Mouse (Mus musculus): ENCODE results near the gene Tnfaip2. TPM values are rescaled to one million over a fixed set of nuclear protein-coding genes. Genes with fewer than 3 reads are reported as not detected.

Tnfaip2 gene
- polyA plus RNA-seq, 1 experiment from 2014 or later = 77.2 TPM

DNA sequence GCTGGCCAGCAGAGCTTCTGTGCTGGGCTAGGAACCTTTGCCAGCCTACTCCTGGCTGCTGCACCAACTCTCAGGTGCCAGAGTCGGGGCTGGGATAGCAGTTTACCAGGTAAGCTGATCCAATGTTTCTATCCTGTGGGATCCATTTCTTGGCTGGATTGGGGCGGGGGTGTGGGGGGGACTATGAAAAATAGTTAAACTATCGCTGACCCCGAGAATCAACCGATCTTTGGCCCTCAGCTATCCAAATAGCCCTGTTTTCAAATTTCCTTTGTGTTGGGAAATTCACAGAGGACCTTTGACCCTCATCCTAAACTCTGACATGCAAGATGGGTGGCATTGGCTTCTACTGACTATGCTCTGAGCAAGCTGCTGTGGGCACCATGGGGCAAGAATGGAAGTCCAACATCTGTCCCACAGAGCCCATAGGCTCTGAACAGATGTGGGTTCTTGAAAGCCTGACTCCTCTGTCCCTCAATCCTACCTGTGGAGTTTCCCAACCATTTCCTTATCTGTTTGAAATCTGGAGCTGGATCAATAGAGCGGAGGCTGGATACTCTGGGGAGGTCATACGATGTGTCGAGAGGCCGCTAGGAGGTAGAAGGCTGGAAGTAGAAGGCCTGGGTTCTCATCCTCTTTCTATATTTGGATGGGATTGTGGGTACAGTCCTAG, 1.4 kb upstream of the Tnfaip2 start:
- WGBS (ENCODE audit: insufficient replicate concordance) = 78% methylated on average over 9 of the region's 9 CpGs
- H3K27ac ChIP-seq (ENCODE audit: low read length) = peak overlapping the region; percentile 99
- no peaks in the 10 kb centered on the region for H3K9me3 ChIP-seq (replicated peaks; ENCODE audit: control insufficient read depth, low read length)
- H3K4me2 ChIP-seq (ENCODE audit: low read depth, low read length) = 0 out of 2 replicates have a peak overlapping the region, but pooled peaks have one; percentile 5
- H3K27me3 ChIP-seq (ENCODE audit: control insufficient read depth, insufficient read depth, low read depth, low read length) = no peaks in the 10 kb centered on the region
- H3K4me1 ChIP-seq (ENCODE audit: control insufficient read depth, low read depth, low read length) = peaks cover 68% of the 10 kb centered on the region
- H3K4me3 ChIP-seq (ENCODE audit: low read depth, low read length) = no peak overlapping the region
- no peak for ATAC-seq (ENCODE audit: low read depth)
- peaks cover 13% of the 10 kb centered on the region for H3K36me3 ChIP-seq (ENCODE audit: control insufficient read depth, insufficient read depth)
- no peak overlapping the region for H3K9ac ChIP-seq (ENCODE audit: low read depth, low read length)

DNA sequence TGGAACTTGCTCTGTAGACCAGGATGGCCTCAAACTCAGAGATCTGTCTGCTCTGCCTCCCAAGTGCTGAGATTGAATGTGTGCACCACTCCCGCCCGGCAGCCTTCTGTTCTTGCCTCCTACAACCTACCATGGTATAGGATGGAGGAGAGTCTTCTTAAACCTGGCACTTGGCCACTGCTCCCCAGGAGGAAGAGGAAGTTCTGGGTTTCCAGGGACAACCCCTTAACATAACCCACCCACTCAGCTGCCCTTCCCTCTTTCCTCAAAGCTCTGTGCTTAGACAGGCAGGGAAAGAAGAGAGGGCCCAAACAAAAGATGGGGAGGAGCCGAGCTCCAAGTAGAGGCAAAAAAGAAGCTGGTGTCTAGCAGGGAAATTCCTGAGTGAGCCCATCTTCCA, 746 bp upstream of the Tnfaip2 start:
- WGBS (ENCODE audit: insufficient replicate concordance) = 59% methylated on average over 3 of the region's 3 CpGs
- Histone ChIP-seq H3K27me3 (ENCODE audit: control insufficient read depth, insufficient read depth, low read depth, low read length) (no peaks in the 10 kb centered on the region), H3K36me3 (ENCODE audit: control insufficient read depth, insufficient read depth) (peaks cover 20% of the 10 kb centered on the region), H3K9me3 (replicated peaks; ENCODE audit: control insufficient read depth, low read length) (no peaks in the 10 kb centered on the region), H3K9ac (ENCODE audit: low read depth, low read length) (peak overlapping the region; percentile 89), H3K4me1 (ENCODE audit: control insufficient read depth, low read depth, low read length) (peaks cover 68% of the 10 kb centered on the region), H3K27ac (ENCODE audit: low read length) (peak overlapping the region; percentile 99), H3K4me3 (ENCODE audit: low read depth, low read length) (no peak overlapping the region), H3K4me2 (ENCODE audit: low read depth, low read length) (peak overlapping the region; percentile 91; the same call in 1 of the 2 replicates)
- no peak for ATAC-seq (ENCODE audit: low read depth)

DNA sequence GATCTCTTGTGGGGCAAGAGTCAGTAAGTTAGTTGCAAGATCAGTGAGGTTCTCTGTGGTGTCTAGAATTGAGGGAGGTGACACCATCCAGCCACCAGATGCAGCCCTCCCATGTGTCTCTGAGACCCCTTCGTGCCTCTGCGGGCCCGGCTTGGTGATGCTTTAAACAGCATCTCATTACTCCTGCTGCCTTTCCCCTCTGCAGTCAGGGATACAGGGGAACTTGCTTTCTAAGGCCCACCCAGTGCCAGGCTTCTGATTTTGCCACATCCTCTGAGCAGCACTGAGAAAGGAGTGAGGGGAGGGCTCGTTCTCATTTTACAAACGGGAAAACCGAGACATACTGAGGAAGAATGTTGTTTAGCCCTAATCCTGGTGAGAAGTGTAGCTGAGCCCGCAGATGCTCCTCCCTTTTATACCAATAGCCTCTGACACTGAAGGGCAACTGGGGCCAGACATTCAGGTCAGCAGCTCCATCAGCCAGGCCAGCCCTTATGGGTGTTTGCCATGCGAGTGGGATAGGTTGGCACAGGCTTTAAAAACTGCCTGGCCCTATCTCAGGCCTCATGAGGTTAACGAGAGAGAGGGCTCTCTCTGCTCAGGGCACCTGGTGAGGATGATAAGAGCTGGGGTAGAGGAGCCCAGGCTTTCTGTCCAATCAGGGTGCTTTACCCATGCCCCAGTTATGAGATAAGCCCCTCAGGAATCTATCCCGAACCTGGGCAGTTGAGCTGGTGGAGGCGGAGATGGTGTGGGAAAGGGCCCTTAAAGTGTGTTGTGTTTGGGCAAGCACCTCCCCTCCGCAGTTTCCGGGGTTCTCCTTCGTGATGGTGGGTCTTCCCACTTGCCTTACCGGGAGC, 972 bp downstream of the Tnfaip2 start:
- peaks cover 37% of the 10 kb centered on the region for H3K36me3 ChIP-seq (ENCODE audit: control insufficient read depth, insufficient read depth)
- H3K4me2 ChIP-seq (ENCODE audit: low read depth, low read length) = peak overlapping the region; percentile 91
- peak overlapping the region; percentile 81 for H3K4me3 ChIP-seq (ENCODE audit: low read depth, low read length)
- peaks cover 57% of the 10 kb centered on the region for H3K4me1 ChIP-seq (ENCODE audit: control insufficient read depth, low read depth, low read length)
- H3K9me3 ChIP-seq (replicated peaks; ENCODE audit: control insufficient read depth, low read length) = no peaks in the 10 kb centered on the region
- peak overlapping the region; percentile 99 for H3K27ac ChIP-seq (ENCODE audit: low read length)
- no peaks in the 10 kb centered on the region for H3K27me3 ChIP-seq (ENCODE audit: control insufficient read depth, insufficient read depth, low read depth, low read length)
- ATAC-seq (ENCODE audit: low read depth) = peak; percentile 91
- peak overlapping the region; percentile 89 for H3K9ac ChIP-seq (ENCODE audit: low read depth, low read length)
- 9% methylated on average over 15 of the region's 15 CpGs for WGBS (ENCODE audit: insufficient replicate concordance)

DNA sequence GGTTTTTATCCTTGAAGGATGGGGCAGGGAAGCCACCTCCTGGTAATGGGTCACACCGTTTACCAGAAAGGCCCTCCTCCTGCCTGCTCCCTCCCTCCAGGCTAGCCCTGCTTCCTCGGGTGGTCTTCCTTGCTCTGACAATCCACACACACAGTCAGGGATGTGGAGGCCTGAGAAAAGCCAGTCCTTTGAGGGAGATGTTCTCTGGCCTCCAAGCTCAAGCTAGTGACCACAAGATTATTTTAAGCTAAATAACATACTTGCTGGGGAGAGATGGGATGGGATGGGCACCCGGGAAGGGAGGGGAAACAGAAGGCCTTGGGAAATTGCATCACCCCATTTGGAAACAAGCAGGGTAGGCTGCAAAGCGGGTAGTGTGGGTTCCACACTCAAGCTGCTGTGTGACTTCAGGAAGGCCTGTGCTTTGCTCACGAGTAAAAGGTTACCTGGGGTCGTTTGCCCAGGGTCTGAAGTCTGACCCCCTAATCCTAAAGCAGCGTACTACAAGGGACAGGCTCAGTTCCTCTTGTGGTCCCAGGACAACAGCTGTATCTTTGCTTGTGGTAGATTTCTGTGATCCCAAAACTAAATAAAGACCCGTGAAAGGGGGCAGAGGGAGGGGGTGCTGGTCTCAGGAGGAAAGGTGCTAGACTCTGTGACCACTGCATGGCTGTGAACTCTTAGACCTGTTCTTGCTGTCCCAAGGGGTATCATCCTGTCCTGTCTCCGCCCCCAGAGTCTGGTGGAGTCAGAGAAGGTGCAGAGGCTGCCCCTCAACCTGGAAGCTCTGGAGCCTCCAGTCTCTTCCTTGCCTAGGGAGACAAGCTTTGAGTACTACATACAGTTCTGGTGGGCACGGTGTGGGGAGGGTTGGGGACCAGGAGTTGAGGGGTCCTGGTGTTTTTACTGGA, 1.9 kb downstream of the Tnfaip2 start:
- Histone ChIP-seq H3K4me3 (ENCODE audit: low read depth, low read length) (peak overlapping the region; percentile 81), H3K9ac (ENCODE audit: low read depth, low read length) (peak overlapping the region; percentile 89), H3K4me1 (ENCODE audit: control insufficient read depth, low read depth, low read length) (peaks cover 54% of the 10 kb centered on the region), H3K27ac (ENCODE audit: low read length) (peak overlapping the region; percentile 99), H3K4me2 (ENCODE audit: low read depth, low read length) (peak overlapping the region; percentile 91), H3K9me3 (replicated peaks; ENCODE audit: control insufficient read depth, low read length) (no peaks in the 10 kb centered on the region), H3K36me3 (ENCODE audit: control insufficient read depth, insufficient read depth) (peaks cover 47% of the 10 kb centered on the region), H3K27me3 (ENCODE audit: control insufficient read depth, insufficient read depth, low read depth, low read length) (no peaks in the 10 kb centered on the region)
- WGBS (ENCODE audit: insufficient replicate concordance) = 14% methylated on average over 10 of the region's 10 CpGs
- ATAC-seq (ENCODE audit: low read depth) = no peak

DNA sequence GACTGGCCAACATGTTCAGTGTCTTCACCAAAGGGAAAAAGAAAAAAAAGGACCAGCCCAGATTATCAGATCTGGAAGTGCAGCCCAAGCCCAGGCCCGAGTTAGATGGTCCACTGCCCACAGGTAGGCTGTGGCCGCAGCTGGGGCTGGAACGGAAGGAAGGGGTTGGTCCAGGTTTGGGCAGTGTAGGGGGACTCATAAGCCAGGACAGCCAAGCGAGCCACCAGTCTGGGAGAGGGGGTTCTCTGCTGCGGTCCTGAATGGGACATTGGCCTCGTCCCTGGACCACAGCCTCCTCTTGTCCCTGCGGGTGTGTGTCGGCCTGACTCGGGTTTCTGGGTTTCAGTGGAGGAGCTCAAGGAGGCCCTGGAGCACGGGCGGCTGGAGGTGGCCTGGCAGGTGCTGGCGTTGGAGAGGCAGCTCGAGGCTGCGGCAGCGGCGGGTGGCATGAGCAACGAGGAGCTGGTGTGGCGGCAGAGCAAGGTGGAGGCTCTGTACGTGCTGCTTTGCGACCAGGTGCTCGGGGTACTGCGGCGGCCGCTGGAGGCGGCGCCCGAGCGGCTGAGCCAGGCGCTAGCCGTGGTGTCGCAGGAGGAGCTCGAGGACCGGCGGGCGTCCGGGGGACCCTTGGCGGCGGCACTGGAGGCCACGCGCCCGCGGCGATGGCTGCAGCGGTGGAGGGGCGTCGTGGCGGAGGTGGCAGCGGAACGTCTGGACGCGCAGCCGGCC, 3.1 kb downstream of the Tnfaip2 start:
- Histone ChIP-seq H3K4me3 (ENCODE audit: low read depth, low read length) (peak overlapping the region; percentile 81), H3K27ac (ENCODE audit: low read length) (peak overlapping the region; percentile 99), H3K4me2 (ENCODE audit: low read depth, low read length) (peak overlapping the region; percentile 91), H3K36me3 (ENCODE audit: control insufficient read depth, insufficient read depth) (peaks cover 58% of the 10 kb centered on the region), H3K4me1 (ENCODE audit: control insufficient read depth, low read depth, low read length) (peaks cover 51% of the 10 kb centered on the region), H3K9me3 (replicated peaks; ENCODE audit: control insufficient read depth, low read length) (no peaks in the 10 kb centered on the region), H3K27me3 (ENCODE audit: control insufficient read depth, insufficient read depth, low read depth, low read length) (no peaks in the 10 kb centered on the region), H3K9ac (ENCODE audit: low read depth, low read length) (peak overlapping the region; percentile 89)
- no peak for ATAC-seq (ENCODE audit: low read depth)
- WGBS (ENCODE audit: insufficient replicate concordance) = 13% methylated on average over 50 of the region's 52 CpGs

DNA sequence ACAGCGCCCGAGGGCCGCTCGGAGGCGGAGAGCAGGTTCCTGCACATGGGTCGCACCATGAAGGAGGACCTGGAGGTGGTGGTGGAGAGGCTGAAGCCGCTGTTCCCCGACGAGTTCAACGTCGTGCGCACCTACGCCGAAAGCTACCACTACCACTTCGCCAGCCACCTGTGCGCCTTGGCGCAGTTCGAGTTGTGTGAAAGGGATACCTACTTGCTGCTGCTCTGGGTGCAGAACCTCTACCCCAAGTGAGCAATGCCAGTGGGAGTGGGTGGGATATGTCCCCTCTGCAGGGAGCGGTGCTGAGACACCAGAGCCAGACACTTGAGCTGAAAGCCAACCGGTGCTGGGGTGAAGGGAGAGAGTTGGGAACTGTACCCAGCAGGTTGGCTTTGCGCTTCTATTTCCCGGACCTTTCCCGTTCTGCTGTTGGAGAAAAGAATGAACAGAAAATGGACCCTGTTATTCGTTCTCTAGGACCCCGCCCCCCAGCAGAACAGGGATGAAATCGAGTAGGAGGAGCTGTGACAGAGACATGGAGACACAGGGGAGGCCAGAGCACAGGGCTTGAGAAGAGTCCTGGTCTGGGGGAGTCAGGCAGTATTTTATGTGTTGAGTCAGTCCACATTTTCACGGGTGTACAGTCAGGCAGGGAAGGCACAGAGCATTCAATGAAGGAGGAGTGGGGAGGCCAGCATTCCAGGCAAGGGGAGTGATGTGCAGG, 3.8 kb downstream of the Tnfaip2 start:
- peak overlapping the region; percentile 81 for H3K4me3 ChIP-seq (ENCODE audit: low read depth, low read length)
- H3K9ac ChIP-seq (ENCODE audit: low read depth, low read length) = peak overlapping the region; percentile 89
- no peak for ATAC-seq (ENCODE audit: low read depth)
- no peak overlapping the region for H3K27ac ChIP-seq (ENCODE audit: low read length)
- H3K27me3 ChIP-seq (ENCODE audit: control insufficient read depth, insufficient read depth, low read depth, low read length) = no peaks in the 10 kb centered on the region
- H3K4me1 ChIP-seq (ENCODE audit: control insufficient read depth, low read depth, low read length) = peaks cover 51% of the 10 kb centered on the region
- peak overlapping the region; percentile 91 for H3K4me2 ChIP-seq (ENCODE audit: low read depth, low read length)
- H3K36me3 ChIP-seq (ENCODE audit: control insufficient read depth, insufficient read depth) = peaks cover 65% of the 10 kb centered on the region
- no peaks in the 10 kb centered on the region for H3K9me3 ChIP-seq (replicated peaks; ENCODE audit: control insufficient read depth, low read length)
- WGBS (ENCODE audit: insufficient replicate concordance) = 54% methylated on average over 27 of the region's 27 CpGs

DNA sequence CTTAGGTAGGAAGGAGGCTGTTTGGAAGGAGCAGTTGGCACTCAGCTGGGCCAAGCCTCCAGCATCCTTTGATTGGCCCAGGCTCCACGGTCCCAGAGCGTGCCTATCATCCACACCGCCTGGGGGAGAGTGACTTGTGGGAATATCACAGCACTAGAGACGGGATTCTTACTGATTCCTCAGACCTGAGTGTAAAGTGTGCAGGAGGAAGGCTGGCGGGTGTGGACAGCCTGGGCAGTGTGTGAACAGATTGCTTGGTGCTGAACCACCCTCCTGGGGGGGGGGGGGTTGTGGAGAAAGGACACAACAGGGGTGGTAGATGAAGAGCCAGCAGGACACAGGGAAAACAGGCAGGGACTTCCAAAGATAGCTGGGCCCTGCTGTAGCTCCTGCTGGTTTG, 4.5 kb downstream of the Tnfaip2 start:
- H3K4me2 ChIP-seq (ENCODE audit: low read depth, low read length) = peak overlapping the region; percentile 91

DNA sequence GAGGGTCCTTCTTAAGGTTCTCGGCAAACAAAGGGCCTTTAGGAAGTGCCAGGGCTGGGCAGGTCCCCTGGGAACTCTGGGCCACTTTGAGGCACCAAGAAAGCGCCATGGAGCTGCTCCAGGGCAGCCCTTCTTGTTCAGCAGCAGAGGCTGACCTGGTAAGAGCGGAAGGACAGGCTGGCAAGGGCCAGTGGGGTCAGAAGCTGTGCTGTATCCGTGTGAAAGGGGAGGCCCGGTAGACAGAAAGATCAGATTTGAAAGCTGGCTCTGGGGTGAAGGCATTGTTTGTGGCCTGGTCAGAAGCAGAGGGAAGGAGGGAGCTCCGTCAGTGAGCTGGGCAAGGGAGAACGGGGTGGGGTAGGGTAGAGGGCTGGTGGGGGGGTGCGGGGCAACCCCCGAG, 5.1 kb downstream of the Tnfaip2 start:
- Histone ChIP-seq H3K4me2 (ENCODE audit: low read depth, low read length) (no peak overlapping the region), H3K27ac (ENCODE audit: low read length) (no peak overlapping the region), H3K4me3 (ENCODE audit: low read depth, low read length) (no peak overlapping the region), H3K27me3 (ENCODE audit: control insufficient read depth, insufficient read depth, low read depth, low read length) (no peaks in the 10 kb centered on the region), H3K9me3 (replicated peaks; ENCODE audit: control insufficient read depth, low read length) (no peaks in the 10 kb centered on the region), H3K4me1 (ENCODE audit: control insufficient read depth, low read depth, low read length) (peaks cover 39% of the 10 kb centered on the region), H3K9ac (ENCODE audit: low read depth, low read length) (no peak overlapping the region), H3K36me3 (ENCODE audit: control insufficient read depth, insufficient read depth) (peaks cover 78% of the 10 kb centered on the region)
- no peak for ATAC-seq (ENCODE audit: low read depth)
- 73% methylated on average over 9 of the region's 9 CpGs for WGBS (ENCODE audit: insufficient replicate concordance)

More for the DNA sequence above, 4.5 kb downstream of the Tnfaip2 start:
- H3K9me3 ChIP-seq (replicated peaks; ENCODE audit: control insufficient read depth, low read length) = no peaks in the 10 kb centered on the region
- H3K4me3 ChIP-seq (ENCODE audit: low read depth, low read length) = no peak overlapping the region
- no peak overlapping the region for H3K9ac ChIP-seq (ENCODE audit: low read depth, low read length)
- peaks cover 45% of the 10 kb centered on the region for H3K4me1 ChIP-seq (ENCODE audit: control insufficient read depth, low read depth, low read length)
- WGBS (ENCODE audit: insufficient replicate concordance) = 78% methylated on average over 5 of the region's 5 CpGs
- no peaks in the 10 kb centered on the region for H3K27me3 ChIP-seq (ENCODE audit: control insufficient read depth, insufficient read depth, low read depth, low read length)
- ATAC-seq (ENCODE audit: low read depth) = no peak
- no peak overlapping the region for H3K27ac ChIP-seq (ENCODE audit: low read length)
- peaks cover 72% of the 10 kb centered on the region for H3K36me3 ChIP-seq (ENCODE audit: control insufficient read depth, insufficient read depth)

All from liver, embryonic 16.5 days (tissue).